Mouse (Mus musculus) cerebral cortex, adult 2 months (tissue): ENCODE measurements around the gene Igf2r.

Experiments used
- WGBS: fragments of 180-500 bp; shearing (Covaris S2); methylation state at CpG from one replicate; pipeline ENCODE4 v1.1.7; 2018; 5-methylcytosine and 5-hydroxymethylcytosine counted together

The Igf2r gene

GRCm38 (mm10) chr17:12769380-12769921 lies at the start of gene Igf2r:
TSS of gene Igf2r (minus strand) at chr17:12769664.
- 9% methylated on average over 67 of the region's 67 CpGs for WGBS

- 95% methylated on average over 4 of the region's 4 CpGs for WGBS
Measured at GRCm38 (mm10) chr17:12815885-12816284, 46.4 kb upstream of the Igf2r start.

- whole genome bisulfite sequencing: 92% methylated on average over 3 of the region's 3 CpGs
Measured at GRCm38 (mm10) chr17:12814502-12814901, 45.0 kb upstream of the Igf2r start.

- 92% methylated on average over 1 of the region's 1 CpGs for WGBS
Measured at GRCm38 (mm10) chr17:12810973-12811303, 41.5 kb upstream of the Igf2r start.

GRCm38 (mm10) chr17:12810103-12810972 lies 40.9 kb upstream of the Igf2r start:
- WGBS: 31% methylated on average over 14 of the region's 14 CpGs

- 93% methylated on average over 6 of the region's 6 CpGs for WGBS
Measured at GRCm38 (mm10) chr17:12808851-12809250, 39.4 kb upstream of the Igf2r start.

- WGBS: 65% methylated on average over 9 of the region's 9 CpGs
Measured at GRCm38 (mm10) chr17:12801861-12802540, 32.5 kb upstream of the Igf2r start.

- 86% methylated on average over 12 of the region's 12 CpGs for WGBS
Measured at GRCm38 (mm10) chr17:12799368-12800275, 30.2 kb upstream of the Igf2r start.

GRCm38 (mm10) chr17:12798571-12798970 lies 29.1 kb upstream of the Igf2r start:
- 93% methylated on average over 3 of the region's 3 CpGs for WGBS

GRCm38 (mm10) chr17:12797427-12798029 lies 28.1 kb upstream of the Igf2r start:
- WGBS: 63% methylated on average over 3 of the region's 3 CpGs

- 92% methylated on average over 3 of the region's 3 CpGs for WGBS
Measured at GRCm38 (mm10) chr17:12796633-12797032, 27.2 kb upstream of the Igf2r start.

GRCm38 (mm10) chr17:12793660-12794406 lies 24.4 kb upstream of the Igf2r start:
- 54% methylated on average over 8 of the region's 8 CpGs for WGBS

- WGBS: 71% methylated on average over 11 of the region's 11 CpGs
Measured at GRCm38 (mm10) chr17:12792422-12793206, 23.1 kb upstream of the Igf2r start.

- WGBS: 72% methylated on average over 4 of the region's 4 CpGs
Measured at GRCm38 (mm10) chr17:12791420-12791819, 22.0 kb upstream of the Igf2r start.

GRCm38 (mm10) chr17:12791079-12791406 lies 21.6 kb upstream of the Igf2r start:
- WGBS: 66% methylated on average over 5 of the region's 5 CpGs

GRCm38 (mm10) chr17:12790353-12791078 lies 21.1 kb upstream of the Igf2r start:
- WGBS: 58% methylated on average over 10 of the region's 10 CpGs

- 63% methylated on average over 11 of the region's 11 CpGs for WGBS
Measured at GRCm38 (mm10) chr17:12782861-12783847, 13.7 kb upstream of the Igf2r start.

GRCm38 (mm10) chr17:12781101-12781500 lies 11.6 kb upstream of the Igf2r start:
- 66% methylated on average over 5 of the region's 5 CpGs for WGBS
